Mouse (Mus musculus) midbrain, embryonic 16.5 days (tissue): ENCODE results near the gene Rufy4. TPM values are rescaled to one million over a fixed set of nuclear protein-coding genes. Genes with fewer than 3 reads are reported as not detected.

Source experiments
- ATAC-seq: fragments of 200-750 bp; cut with Nextera tagmentation; 2 replicates; pipeline ENCODE4 v1.8.0; 2017; ENCODE audit warnings: moderate TSS enrichment
- H3K27ac ChIP-seq: fragments of 300-500 bp; sonication (generic); 2 replicates; pipeline ENCODE4 v1.5.1; 2014; ENCODE audit warnings: mild to moderate bottlenecking, low read length, mixed read lengths
- H3K27me3 ChIP-seq: fragments of 300-500 bp; sonication (generic); 2 replicates; pipeline ENCODE4 v1.6.1; 2014; ENCODE audit warnings: low read depth, low read length, mixed read lengths; ENCODE audit not compliant: control insufficient read depth, insufficient read depth
- H3K36me3 ChIP-seq: fragments of 300-500 bp; sonication (generic); 2 replicates; pipeline ENCODE4 v1.6.1; 2014; ENCODE audit warnings: mild to moderate bottlenecking, low read length, moderate library complexity, mixed read lengths; ENCODE audit not compliant: control insufficient read depth, insufficient read depth
- H3K4me1 ChIP-seq: fragments of 300-500 bp; sonication (generic); 2 replicates; pipeline ENCODE4 v1.6.1; 2014; ENCODE audit warnings: mild to moderate bottlenecking, low read length, mixed read lengths; ENCODE audit not compliant: control insufficient read depth, insufficient read depth
- H3K4me2 ChIP-seq: fragments of 300-500 bp; sonication (generic); 2 replicates; pipeline ENCODE4 v1.6.1; 2014; ENCODE audit warnings: mild to moderate bottlenecking, low read length, mixed read lengths
- H3K4me3 ChIP-seq: fragments of 300-500 bp; sonication (generic); 2 replicates; pipeline ENCODE4 v1.5.1; 2014; ENCODE audit warnings: low read depth, mild to moderate bottlenecking, low read length, moderate library complexity, mixed read lengths
- H3K9ac ChIP-seq: fragments of 300-500 bp; sonication (generic); 2 replicates; pipeline ENCODE4 v1.6.1; 2014; ENCODE audit warnings: low read depth, low read length, mixed read lengths
- H3K9me3 ChIP-seq: fragments of 300-500 bp; sonication (generic); replicated peaks from 2 replicates; pipeline ENCODE4 v1.6.1; 2014; ENCODE audit warnings: mild to moderate bottlenecking, low read length, mixed read lengths; ENCODE audit not compliant: control insufficient read depth, poor library complexity, severe bottlenecking
- WGBS: fragments of 180-500 bp; shearing (Covaris S2); extraction: QIAGEN DNeasy Blood & Tissue Kit; methylation state at CpG from one replicate; pipeline ENCODE4 v1.1.7; 2014; 5-methylcytosine and 5-hydroxymethylcytosine counted together
- polyA plus RNA-seq: library from polyadenylated mRNA; unstranded; fragments of >200 nt; fragmentation: Nextera tagmentation; extraction: Ambion mirVana; gene quantifications from 2 replicates; pipeline ENCODE4 v1.2.1, GENCODE M21; 2015

The Rufy4 gene
- polyA plus RNA-seq, 1 experiment from 2014 or later, result 0.49 TPM

DNA sequence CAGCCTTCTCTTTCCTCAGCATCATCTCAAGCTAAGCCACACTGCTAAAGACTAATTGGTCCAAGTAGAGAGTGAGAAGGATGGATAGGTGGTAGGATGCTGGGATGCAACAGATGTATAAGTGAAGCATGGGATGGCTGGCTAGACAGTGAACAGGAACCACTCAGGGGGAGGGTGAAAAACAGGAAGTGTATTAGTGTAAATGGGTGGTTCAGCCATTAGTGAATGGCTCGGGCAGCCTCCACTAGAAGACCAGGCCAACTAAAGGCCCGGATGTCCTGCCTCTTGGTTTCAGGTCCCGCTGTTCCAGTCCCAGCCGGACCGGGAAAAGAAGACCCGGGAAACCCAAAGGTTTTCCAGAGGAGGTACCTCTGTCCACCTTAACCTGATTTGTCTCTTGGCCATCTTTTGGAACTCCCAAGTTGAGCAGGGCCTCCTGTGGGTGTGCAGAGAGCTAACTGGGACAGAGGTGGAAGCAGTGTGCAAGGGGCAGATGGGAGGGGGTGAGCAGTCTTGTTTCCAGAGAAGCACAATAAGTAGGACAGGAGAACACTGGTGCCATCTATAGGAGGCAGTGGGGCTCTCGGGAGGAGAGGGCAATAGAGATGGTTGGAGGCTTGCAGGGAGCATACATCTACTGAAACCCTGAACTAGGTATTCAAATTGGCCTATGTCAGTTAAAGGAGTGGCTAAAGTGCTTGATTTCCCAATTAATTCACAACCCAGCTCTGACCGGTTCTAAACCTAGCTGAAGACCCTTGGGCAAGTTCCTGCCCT is 5.7 kb downstream of the Rufy4 start:
- Histone ChIP-seq H3K27ac (no peak overlapping the region), H3K27me3 (no peaks in the 10 kb centered on the region), H3K4me3 (no peak overlapping the region), H3K4me2 (no peak overlapping the region), H3K36me3 (no peaks in the 10 kb centered on the region), H3K9me3 (no peaks in the 10 kb centered on the region), H3K9ac (no peak overlapping the region), H3K4me1 (no peaks in the 10 kb centered on the region)
- ATAC-seq, result no peak
- WGBS, result 90% methylated on average over 8 of the region's 8 CpGs

DNA sequence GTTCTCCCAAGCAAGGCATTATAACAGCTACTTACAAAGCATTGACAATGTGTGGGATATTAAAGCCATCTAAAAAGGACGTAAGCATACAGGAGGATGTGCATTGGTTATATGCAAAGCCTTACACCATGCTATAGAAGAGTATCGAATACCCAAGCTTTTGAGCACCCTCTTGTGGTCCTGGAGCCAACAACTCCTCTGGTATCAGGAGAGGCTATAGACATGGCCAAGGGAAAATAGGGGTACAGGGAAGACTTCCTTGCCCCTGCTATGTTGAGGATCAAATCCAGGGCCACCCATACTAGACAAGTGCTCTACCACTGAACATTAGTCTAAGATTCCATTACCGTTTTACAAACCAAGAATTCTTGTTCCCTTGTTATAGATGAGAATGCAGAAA is 6.7 kb downstream of the Rufy4 start:
- Histone ChIP-seq H3K27me3 (no peaks in the 10 kb centered on the region), H3K4me2 (no peak overlapping the region), H3K4me1 (no peaks in the 10 kb centered on the region), H3K4me3 (no peak overlapping the region), H3K9ac (no peak overlapping the region), H3K36me3 (no peaks in the 10 kb centered on the region), H3K9me3 (no peaks in the 10 kb centered on the region), H3K27ac (no peak overlapping the region)
- ATAC-seq, result no peak
- WGBS, result 75% methylated on average over 3 of the region's 3 CpGs

DNA sequence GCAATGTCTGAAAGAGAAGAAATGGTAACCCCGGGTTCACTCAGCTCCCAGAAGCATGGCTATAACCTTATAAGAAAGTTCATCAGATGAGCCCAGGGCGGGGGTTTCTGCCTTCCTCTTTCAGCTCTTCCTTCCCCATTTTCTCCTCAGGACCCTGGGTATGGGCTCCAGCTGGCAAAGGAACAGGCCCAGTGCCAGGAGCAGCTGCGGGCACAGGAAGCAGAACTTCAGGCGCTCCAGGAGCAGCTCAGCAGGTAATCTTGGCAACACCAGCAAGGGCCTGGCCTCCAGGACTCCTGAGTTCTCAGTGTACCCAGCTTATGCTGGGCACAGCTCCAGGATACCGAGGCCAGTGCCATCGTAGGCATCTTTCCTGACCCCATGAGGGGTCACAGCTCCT is 8.6 kb downstream of the Rufy4 start:
- no peaks in the 10 kb centered on the region for H3K9me3 ChIP-seq
- H3K27ac ChIP-seq, result no peak overlapping the region
- H3K4me3 ChIP-seq, result no peak overlapping the region
- 76% methylated on average over 6 of the region's 6 CpGs for WGBS
- H3K36me3 ChIP-seq, result no peaks in the 10 kb centered on the region
- no peak overlapping the region for H3K4me2 ChIP-seq
- ATAC-seq, result no peak
- H3K4me1 ChIP-seq, result no peaks in the 10 kb centered on the region
- no peaks in the 10 kb centered on the region for H3K27me3 ChIP-seq
- H3K9ac ChIP-seq, result no peak overlapping the region

DNA sequence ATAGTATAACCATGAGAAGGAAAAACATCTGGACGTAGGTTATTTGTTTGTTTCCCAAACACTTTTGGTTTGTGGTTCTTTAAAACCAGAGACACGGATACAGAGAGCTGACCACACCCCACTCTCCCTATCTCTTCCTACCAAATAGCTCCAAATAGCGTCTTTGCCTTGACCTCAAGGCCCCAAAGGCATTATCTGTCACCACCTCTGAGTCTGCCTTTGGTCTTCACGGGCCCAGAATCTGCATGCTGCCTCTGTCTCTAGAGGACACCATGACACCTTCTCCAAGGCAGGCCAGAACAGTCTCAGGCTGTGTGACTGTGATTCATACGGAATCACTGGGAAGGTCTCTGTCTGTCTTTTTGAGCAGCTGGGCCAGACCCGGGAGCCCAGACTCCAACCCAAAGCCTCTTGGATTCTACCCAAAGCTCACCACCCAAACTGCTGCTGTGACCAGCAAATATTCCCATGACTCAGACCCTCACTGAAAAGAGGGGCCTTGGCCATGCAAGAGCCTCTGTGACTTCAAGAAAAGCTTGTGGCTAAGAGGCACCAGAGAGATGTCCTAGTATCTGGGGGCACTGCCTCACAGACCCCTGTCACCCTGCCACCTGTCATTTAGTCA is 10.1 kb downstream of the Rufy4 start:
- Histone ChIP-seq H3K27me3 (no peaks in the 10 kb centered on the region), H3K9ac (no peak overlapping the region), H3K36me3 (no peaks in the 10 kb centered on the region), H3K9me3 (no peaks in the 10 kb centered on the region), H3K4me2 (no peak overlapping the region), H3K27ac (no peak overlapping the region), H3K4me3 (no peak overlapping the region), H3K4me1 (no peaks in the 10 kb centered on the region)
- no peak for ATAC-seq
- WGBS, result 86% methylated on average over 6 of the region's 6 CpGs

DNA sequence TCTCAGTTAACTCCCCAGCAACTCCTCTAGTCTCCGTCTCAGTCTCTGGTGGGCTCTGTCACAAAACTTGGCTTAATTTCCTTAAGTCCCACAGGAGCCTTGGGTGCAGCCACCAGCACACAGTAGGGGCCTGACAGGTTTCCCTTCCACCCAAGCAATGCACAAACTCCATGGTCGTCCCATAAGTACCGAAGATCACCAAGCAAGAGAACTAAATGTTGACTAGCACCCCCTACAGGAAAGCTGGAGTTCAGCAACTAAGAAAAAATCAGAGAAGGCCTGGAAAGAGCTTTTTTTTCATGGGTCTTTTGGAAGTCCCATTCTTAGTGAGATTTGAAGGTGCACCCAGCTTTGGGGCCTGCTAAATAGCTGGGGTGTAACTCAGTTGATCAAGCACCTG is 14.1 kb downstream of the Rufy4 start:
- H3K4me2 ChIP-seq, result no peak overlapping the region
- no peak overlapping the region for H3K4me3 ChIP-seq
- no peak overlapping the region for H3K9ac ChIP-seq
- no peak for ATAC-seq
- H3K27ac ChIP-seq, result no peak overlapping the region
- H3K36me3 ChIP-seq, result no peaks in the 10 kb centered on the region
- no peaks in the 10 kb centered on the region for H3K4me1 ChIP-seq
- WGBS, result 59% methylated on average over 3 of the region's 3 CpGs
- H3K9me3 ChIP-seq, result no peaks in the 10 kb centered on the region
- H3K27me3 ChIP-seq, result no peaks in the 10 kb centered on the region

DNA sequence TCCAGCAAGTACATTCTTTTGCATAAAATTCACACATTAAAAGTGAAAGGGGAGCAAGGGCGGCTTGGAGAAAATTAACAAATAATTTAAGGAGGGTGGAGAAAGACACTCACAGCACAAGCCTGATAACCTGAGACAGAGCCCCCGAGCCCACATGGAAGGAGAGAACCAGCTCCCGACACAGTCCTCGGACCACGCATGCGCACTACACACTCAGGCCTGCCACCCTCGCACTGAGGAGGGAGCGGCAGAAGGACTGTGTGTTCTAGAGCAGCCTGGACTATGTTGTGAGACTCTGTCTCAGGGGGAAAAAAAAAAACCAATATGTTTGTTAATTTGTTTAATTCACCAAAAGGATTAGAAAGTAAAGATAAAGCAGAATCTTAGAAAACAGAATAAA is 16.4 kb downstream of the Rufy4 start:
- Histone ChIP-seq H3K4me1 (no peaks in the 10 kb centered on the region), H3K9me3 (no peaks in the 10 kb centered on the region)

DNA sequence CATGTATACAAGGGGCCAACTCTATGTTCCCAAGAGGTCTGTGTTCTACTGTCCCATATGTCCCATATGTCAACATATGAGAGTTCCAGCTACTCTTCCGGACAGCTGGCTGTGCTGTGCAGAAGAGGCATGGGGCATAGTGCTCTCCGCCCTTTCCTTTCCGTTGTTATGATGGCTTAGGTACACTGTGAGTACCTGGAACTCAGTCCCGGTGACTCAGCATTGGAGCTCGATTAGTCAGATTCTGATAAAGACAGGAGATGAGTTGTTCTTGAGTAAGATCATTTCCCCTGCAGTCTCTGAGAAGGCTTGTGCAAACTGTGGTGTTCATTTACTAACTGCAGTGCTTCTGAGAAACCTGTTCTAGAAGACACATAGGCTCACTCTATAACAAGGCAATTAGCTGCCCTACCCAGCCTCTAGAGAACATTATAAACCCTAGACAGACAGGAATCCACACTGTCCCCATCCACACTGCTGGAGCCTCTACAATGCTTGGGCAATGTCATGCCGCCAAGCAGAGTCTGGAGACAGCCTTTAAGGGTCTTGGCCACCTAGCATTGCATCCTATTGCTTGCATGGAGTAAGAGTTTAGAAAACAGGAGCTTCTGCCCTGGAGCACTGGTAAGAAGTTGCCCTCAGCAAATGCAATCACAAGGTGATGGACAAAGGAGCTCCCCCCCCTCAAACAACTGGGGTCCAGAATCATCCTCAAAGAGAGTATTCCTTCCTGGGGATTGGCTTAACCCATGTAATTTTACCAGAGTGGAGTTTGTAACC is 24.0 kb downstream of the Rufy4 start:
- no peaks in the 10 kb centered on the region for H3K4me1 ChIP-seq
- no peak overlapping the region for H3K9ac ChIP-seq
- no peak overlapping the region for H3K4me3 ChIP-seq
- H3K36me3 ChIP-seq, result no peaks in the 10 kb centered on the region
- H3K27ac ChIP-seq, result no peak overlapping the region
- H3K4me2 ChIP-seq, result no peak overlapping the region
- ATAC-seq, result no peak
- no peaks in the 10 kb centered on the region for H3K27me3 ChIP-seq
- 92% methylated on average over 6 of the region's 6 CpGs for WGBS
- H3K9me3 ChIP-seq, result no peaks in the 10 kb centered on the region

More for the DNA sequence above, 16.4 kb downstream of the Rufy4 start:
- ATAC-seq, result no peak
- 76% methylated on average over 8 of the region's 8 CpGs for WGBS
- Histone ChIP-seq H3K4me3 (no peak overlapping the region), H3K27ac (no peak overlapping the region), H3K27me3 (no peaks in the 10 kb centered on the region), H3K4me2 (no peak overlapping the region), H3K36me3 (no peaks in the 10 kb centered on the region), H3K9ac (no peak overlapping the region)

DNA sequence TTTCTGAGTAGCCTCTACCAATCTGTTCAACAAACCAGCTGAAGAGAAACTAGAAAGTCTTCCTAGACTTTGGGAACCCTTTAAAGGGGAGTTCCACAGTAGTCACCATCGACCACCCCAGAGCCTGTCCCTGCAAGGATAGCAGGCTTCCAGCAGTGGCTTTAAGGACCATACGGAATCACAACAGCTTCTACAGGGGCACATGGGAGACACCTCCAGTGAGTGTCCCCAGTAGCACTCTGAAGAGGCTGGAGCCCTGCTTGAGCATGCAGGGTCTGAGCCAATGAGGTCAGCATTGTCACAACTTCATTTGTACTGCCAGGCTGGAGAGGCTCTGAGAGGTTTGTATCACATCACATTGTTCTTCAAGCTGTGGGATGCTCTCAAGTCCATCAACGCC is 24.8 kb downstream of the Rufy4 start:
- Histone ChIP-seq H3K36me3 (no peaks in the 10 kb centered on the region), H3K9ac (no peak overlapping the region), H3K4me3 (no peak overlapping the region), H3K27me3 (no peaks in the 10 kb centered on the region), H3K27ac (no peak overlapping the region), H3K4me1 (no peaks in the 10 kb centered on the region), H3K9me3 (no peaks in the 10 kb centered on the region), H3K4me2 (no peak overlapping the region)
- no peak for ATAC-seq
- 72% methylated on average over 3 of the region's 3 CpGs for WGBS

DNA sequence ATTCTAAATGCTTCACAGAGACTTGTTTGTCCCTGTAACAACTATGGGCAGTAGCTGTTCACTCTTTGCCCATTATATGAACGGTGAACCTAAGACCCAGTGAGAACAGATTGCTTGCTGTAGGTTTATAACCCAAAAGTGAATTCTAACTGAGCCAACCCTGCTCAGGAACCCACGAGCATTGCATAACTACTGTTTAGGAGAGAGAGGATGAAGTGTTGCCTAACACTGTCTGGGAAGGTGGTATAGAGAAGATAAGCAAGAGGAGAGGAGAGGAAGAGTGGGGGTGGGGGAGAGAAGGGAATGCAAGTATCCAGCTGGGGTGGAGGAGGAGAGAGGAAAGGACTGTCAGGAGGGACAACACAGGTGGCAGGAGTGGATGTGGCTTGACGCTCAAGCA is 25.8 kb downstream of the Rufy4 start:
- WGBS, result 85% methylated on average over 3 of the region's 3 CpGs
- Histone ChIP-seq H3K36me3 (no peaks in the 10 kb centered on the region), H3K27me3 (no peaks in the 10 kb centered on the region), H3K9ac (no peak overlapping the region), H3K4me2 (no peak overlapping the region), H3K4me3 (no peak overlapping the region), H3K27ac (no peak overlapping the region), H3K4me1 (no peaks in the 10 kb centered on the region), H3K9me3 (no peaks in the 10 kb centered on the region)
- no peak for ATAC-seq
